Mouse (Mus musculus) hindbrain, embryonic 13.5 days (tissue): ENCODE results near the gene Gm43552. TPM values are rescaled to one million over a fixed set of nuclear protein-coding genes. Genes with fewer than 3 reads are reported as not detected.

Experiments used
- ATAC-seq: fragments of 200-750 bp; cut with Nextera tagmentation; 2 replicates; pipeline ENCODE4 v1.8.0; 2017; ENCODE audit warnings: moderate TSS enrichment; ENCODE audit not compliant: low FRiP score
- H3K27ac ChIP-seq: fragments of 300-500 bp; sonication (generic); 2 replicates; pipeline ENCODE4 v1.5.1; 2015; ENCODE audit warnings: inconsistent platforms, mild to moderate bottlenecking, moderate library complexity
- H3K27me3 ChIP-seq: fragments of 300-500 bp; sonication (generic); 2 replicates; pipeline ENCODE4 v1.6.1; 2015; ENCODE audit warnings: mild to moderate bottlenecking, inconsistent platforms
- H3K36me3 ChIP-seq: fragments of 300-500 bp; sonication (generic); 2 replicates; pipeline ENCODE4 v1.6.1; 2015; ENCODE audit warnings: mild to moderate bottlenecking, inconsistent platforms
- H3K4me1 ChIP-seq: fragments of 300-500 bp; sonication (generic); replicated peaks from 2 replicates; pipeline ENCODE4 v1.6.1; 2015; ENCODE audit warnings: inconsistent platforms
- H3K4me2 ChIP-seq: fragments of 300-500 bp; sonication (generic); 2 replicates; pipeline ENCODE4 v1.6.1; 2015; ENCODE audit warnings: inconsistent platforms, mild to moderate bottlenecking, moderate library complexity
- H3K4me3 ChIP-seq: fragments of 300-500 bp; sonication (generic); 2 replicates; pipeline ENCODE4 v1.5.1; 2015; ENCODE audit warnings: mild to moderate bottlenecking, inconsistent platforms
- H3K9ac ChIP-seq: fragments of 300-500 bp; sonication (generic); 2 replicates; pipeline ENCODE4 v1.6.1; 2015; ENCODE audit warnings: mild to moderate bottlenecking, inconsistent platforms
- H3K9me3 ChIP-seq: fragments of 300-500 bp; sonication (generic); 2 replicates; pipeline ENCODE4 v1.6.1; 2016; ENCODE audit warnings: inconsistent platforms
- WGBS: fragments of 180-500 bp; shearing (Covaris S2); methylation state at CpG from one replicate; pipeline ENCODE4 v1.1.7; 2015; 5-methylcytosine and 5-hydroxymethylcytosine counted together
- polyA plus RNA-seq: library from polyadenylated mRNA; unstranded; fragments of >200 nt; fragmentation: Nextera tagmentation; extraction: Ambion mirVana; gene quantifications from 2 replicates; pipeline ENCODE4 v1.2.1, GENCODE M21; 2015

Gm43552 gene
- polyA plus RNA-seq, 1 experiment from 2014 or later = 2.7 TPM

- ATAC-seq = no peak
- H3K4me3 ChIP-seq = no peak overlapping the region
- no peaks in the 10 kb centered on the region for H3K27me3 ChIP-seq
- H3K9ac ChIP-seq = no peak overlapping the region
- H3K36me3 ChIP-seq = no peaks in the 10 kb centered on the region
- no peaks in the 10 kb centered on the region for H3K9me3 ChIP-seq
- no peak overlapping the region for H3K4me2 ChIP-seq
- 10% methylated on average over 8 of the region's 8 CpGs for WGBS
- H3K27ac ChIP-seq = no peak overlapping the region
- H3K4me1 ChIP-seq = no peaks in the 10 kb centered on the region
Observed at GRCm38 (mm10) chr5:65525674-65526443, 33.2 kb upstream of the Gm43552 start.

- Histone ChIP-seq H3K4me3 (no peak overlapping the region), H3K9ac (no peak overlapping the region), H3K9me3 (no peaks in the 10 kb centered on the region), H3K4me1 (no peaks in the 10 kb centered on the region), H3K4me2 (no peak overlapping the region), H3K27ac (no peak overlapping the region), H3K27me3 (no peaks in the 10 kb centered on the region), H3K36me3 (no peaks in the 10 kb centered on the region)
- WGBS = 74% methylated on average over 4 of the region's 4 CpGs
- ATAC-seq = no peak
Observed at GRCm38 (mm10) chr5:65524831-65525230, 32.2 kb upstream of the Gm43552 start.

GRCm38 (mm10) chr5:65521803-65522202 is 29.2 kb upstream of the Gm43552 start:
- ATAC-seq = no peak
- Histone ChIP-seq H3K9me3 (no peaks in the 10 kb centered on the region), H3K9ac (no peak overlapping the region), H3K27me3 (no peaks in the 10 kb centered on the region), H3K4me1 (no peaks in the 10 kb centered on the region), H3K4me2 (no peak overlapping the region), H3K36me3 (no peaks in the 10 kb centered on the region), H3K27ac (no peak overlapping the region), H3K4me3 (no peak overlapping the region)
- WGBS = 76% methylated on average over 1 of the region's 1 CpGs

GRCm38 (mm10) chr5:65514635-65515278 is 22.1 kb upstream of the Gm43552 start:
- H3K9ac ChIP-seq = no peak overlapping the region
- no peaks in the 10 kb centered on the region for H3K36me3 ChIP-seq
- no peaks in the 10 kb centered on the region for H3K4me1 ChIP-seq
- H3K27ac ChIP-seq = no peak overlapping the region
- no peak overlapping the region for H3K4me3 ChIP-seq
- 72% methylated on average over 5 of the region's 5 CpGs for WGBS
- no peaks in the 10 kb centered on the region for H3K9me3 ChIP-seq
- ATAC-seq = no peak
- no peak overlapping the region for H3K4me2 ChIP-seq
- H3K27me3 ChIP-seq = no peaks in the 10 kb centered on the region

- Histone ChIP-seq H3K27ac (no peak overlapping the region), H3K27me3 (no peaks in the 10 kb centered on the region), H3K36me3 (no peaks in the 10 kb centered on the region), H3K4me3 (no peak overlapping the region), H3K9me3 (no peaks in the 10 kb centered on the region), H3K4me1 (no peaks in the 10 kb centered on the region), H3K9ac (no peak overlapping the region), H3K4me2 (no peak overlapping the region)
- no peak for ATAC-seq
- WGBS = 92% methylated on average over 3 of the region's 3 CpGs
Observed at GRCm38 (mm10) chr5:65513506-65513905, 20.9 kb upstream of the Gm43552 start.

- Histone ChIP-seq H3K9ac (no peak overlapping the region), H3K36me3 (no peaks in the 10 kb centered on the region), H3K9me3 (no peaks in the 10 kb centered on the region), H3K4me3 (no peak overlapping the region), H3K27me3 (no peaks in the 10 kb centered on the region), H3K4me2 (no peak overlapping the region), H3K27ac (no peak overlapping the region), H3K4me1 (no peaks in the 10 kb centered on the region)
- ATAC-seq = no peak
- WGBS = 85% methylated on average over 8 of the region's 8 CpGs
Observed at GRCm38 (mm10) chr5:65508395-65508794, 15.8 kb upstream of the Gm43552 start.

GRCm38 (mm10) chr5:65505786-65506185 is 13.2 kb upstream of the Gm43552 start:
- Histone ChIP-seq H3K27me3 (no peaks in the 10 kb centered on the region), H3K4me1 (no peaks in the 10 kb centered on the region), H3K4me3 (no peak overlapping the region), H3K4me2 (peak overlapping the region; percentile 36; the same call in 1 of the 2 replicates), H3K36me3 (no peaks in the 10 kb centered on the region), H3K9ac (no peak overlapping the region), H3K9me3 (no peaks in the 10 kb centered on the region), H3K27ac (no peak overlapping the region)
- ATAC-seq = no peak
- 9% methylated on average over 8 of the region's 8 CpGs for WGBS

- Histone ChIP-seq H3K4me1 (no peaks in the 10 kb centered on the region), H3K27me3 (no peaks in the 10 kb centered on the region), H3K36me3 (no peaks in the 10 kb centered on the region), H3K27ac (no peak overlapping the region), H3K9ac (no peak overlapping the region), H3K4me3 (no peak overlapping the region), H3K9me3 (no peaks in the 10 kb centered on the region), H3K4me2 (no peak overlapping the region)
- ATAC-seq = no peak
- 92% methylated on average over 9 of the region's 9 CpGs for WGBS
Observed at GRCm38 (mm10) chr5:65501407-65501806, 8.8 kb upstream of the Gm43552 start.

- Histone ChIP-seq H3K9me3 (no peaks in the 10 kb centered on the region), H3K27me3 (no peaks in the 10 kb centered on the region), H3K4me3 (no peak overlapping the region), H3K27ac (no peak overlapping the region), H3K4me2 (no peak overlapping the region), H3K4me1 (no peaks in the 10 kb centered on the region), H3K9ac (no peak overlapping the region), H3K36me3 (no peaks in the 10 kb centered on the region)
- 84% methylated on average over 7 of the region's 7 CpGs for WGBS
- ATAC-seq = no peak
Observed at GRCm38 (mm10) chr5:65500231-65500630, 7.6 kb upstream of the Gm43552 start.

- Histone ChIP-seq H3K4me1 (peaks cover 42% of the 10 kb centered on the region), H3K9ac (peak overlapping the region; percentile 96), H3K9me3 (no peaks in the 10 kb centered on the region), H3K36me3 (no peaks in the 10 kb centered on the region; the same call in 1 of the 2 replicates), H3K4me3 (peak overlapping the region; percentile 90), H3K27me3 (no peaks in the 10 kb centered on the region), H3K27ac (peak overlapping the region; percentile 97), H3K4me2 (peak overlapping the region; percentile 75)
- under 1% methylated on average over 57 of the region's 57 CpGs for WGBS
- peak; percentile 92 for ATAC-seq
Observed at GRCm38 (mm10) chr5:65491767-65492715, 592 bp downstream of the Gm43552 start.

GRCm38 (mm10) chr5:65489830-65490229 is 2.8 kb downstream of the Gm43552 start:
- no peak overlapping the region for H3K9ac ChIP-seq
- no peak overlapping the region for H3K27ac ChIP-seq
- H3K36me3 ChIP-seq = no peaks in the 10 kb centered on the region; the same call in 1 of the 2 replicates
- WGBS = 92% methylated on average over 4 of the region's 4 CpGs
- ATAC-seq = no peak
- H3K4me2 ChIP-seq = no peak overlapping the region
- no peak overlapping the region for H3K4me3 ChIP-seq
- H3K27me3 ChIP-seq = no peaks in the 10 kb centered on the region
- peaks cover 44% of the 10 kb centered on the region for H3K4me1 ChIP-seq
- no peaks in the 10 kb centered on the region for H3K9me3 ChIP-seq

- Histone ChIP-seq H3K27me3 (no peaks in the 10 kb centered on the region), H3K4me2 (no peak overlapping the region), H3K27ac (no peak overlapping the region), H3K36me3 (no peaks in the 10 kb centered on the region; the same call in 1 of the 2 replicates), H3K9ac (no peak overlapping the region), H3K4me1 (peaks cover 41% of the 10 kb centered on the region), H3K4me3 (no peak overlapping the region), H3K9me3 (no peaks in the 10 kb centered on the region)
- ATAC-seq = no peak
- WGBS = 78% methylated on average over 7 of the region's 7 CpGs
Observed at GRCm38 (mm10) chr5:65488725-65489124, 3.9 kb downstream of the Gm43552 start.
